Mouse (Mus musculus): ENCODE measurements around the gene Colgalt2.

GRCm38 (mm10) chr1:152394956-152395515, 4.6 kb upstream of the Colgalt2 start:
- TF ChIP-seq TAL1 (IDR thresholded peaks at IDR 0.05; ENCODE audit: low read length) = no peak
- TF ChIP-seq GATA1 (IDR thresholded peaks at IDR 0.05; ENCODE audit: low read length) = no peak
